Comparison of ENCODE assay signal across 10 mouse cellular contexts in genomic region chr1:39545589-39545988, GRCm38 (mm10).
DNase-seq lines count a peak whose midpoint lies in the region.
"Had no signal": no experiment of that assay in that cellular context is flagged by ENCODE, and none has a peak within 500 bp of the region (broad histone marks: within the 10 kb centered on the region; RNA-seq: fewer than 3 reads in every experiment).

No protein-coding gene starts in this region.

- DNase-seq in cerebellum, postnatal 14 days: peak; percentile 48 to 58
- no peak for DNase-seq in cerebellum, adult 9-11 months
- DNase-seq in kidney, postnatal 10 days: peak; percentile 28
- DNase-seq in kidney, adult 9 months: no peak
- peak; percentile 28 for DNase-seq in CD4-positive helper T cell, adult 2 months (ENCODE audit: low read depth, low spot score)
- peak; percentile 59 for DNase-seq in lung, postnatal 36 days
- DNase-seq in embryo, embryonic 10 days (ENCODE audit: low spot score): no peak
- DNase-seq in adipocyte (ENCODE audit: low spot score): no peak
- DNase-seq: embryo, embryonic 11 days; gastrocnemius, postnatal 10 days had no signal

Comparison
In these comparisons a context has a peak if more than half of its experiments do, and no peak if none do; other contexts are left out.
1. DNase-seq: peak in cerebellum, postnatal 14 days (2 of 2), kidney, postnatal 10 days (single experiment), CD4-positive helper T cell, adult 2 months (single experiment) and lung, postnatal 36 days (single experiment); none in cerebellum, adult 9-11 months (single experiment), kidney, adult 9 months (single experiment), embryo, embryonic 10 days (single experiment) and adipocyte (single experiment).